In genomic region chr8:12127106-12127800, GRCm38 (mm10) we compare ENCODE assay signal across 9 mouse cellular contexts.
DNase-seq lines count a peak whose midpoint lies in the region; ATAC-seq lines count a peak whose summit lies in the region.
"Had no signal": no experiment of that assay in that cellular context is flagged by ENCODE, and none has a peak within 500 bp of the region (broad histone marks: within the 10 kb centered on the region; RNA-seq: fewer than 3 reads in every experiment).

No protein-coding gene starts in this region.

- H3K4me1 ChIP-seq in hindbrain, embryonic 13.5 days (replicated peaks): peaks cover 27% of the 10 kb centered on the region
- peaks cover 28% of the 10 kb centered on the region for H3K4me1 ChIP-seq in midbrain, embryonic 14.5 days (ENCODE audit: control insufficient read depth, insufficient read depth, low read length)
- H3K4me1 ChIP-seq: liver, embryonic 12.5 days had no signal

- ATAC-seq in hindbrain, embryonic 13.5 days (ENCODE audit: low FRiP score): peak; percentile 65
- ATAC-seq in midbrain, embryonic 14.5 days (ENCODE audit: low FRiP score, low TSS enrichment): peak; percentile 64; the same call in 1 of the 2 replicates
- no peak for ATAC-seq in megakaryocyte, adult 5-6 weeks (ENCODE audit: poor library complexity, severe bottlenecking)
- ATAC-seq: liver, embryonic 12.5 days had no signal

- H3K9me3 ChIP-seq in hindbrain, embryonic 13.5 days: no peaks in the 10 kb centered on the region
- no peaks in the 10 kb centered on the region for H3K9me3 ChIP-seq in midbrain, embryonic 14.5 days (ENCODE audit: control insufficient read depth, low read length)
- H3K9me3 ChIP-seq: liver, embryonic 12.5 days had no signal

- peaks cover 62% of the 10 kb centered on the region for H3K27me3 ChIP-seq in hindbrain, embryonic 13.5 days
- peaks cover 11% of the 10 kb centered on the region; the same call in 1 of the 2 replicates for H3K27me3 ChIP-seq in midbrain, embryonic 14.5 days (ENCODE audit: control insufficient read depth, insufficient read depth, low read length)

- peak overlapping the region; percentile 81 for H3K27ac ChIP-seq in hindbrain, embryonic 13.5 days
- peak overlapping the region; percentile 66 for H3K27ac ChIP-seq in midbrain, embryonic 14.5 days (replicated peaks; ENCODE audit: low read depth, low read length)
- H3K27ac ChIP-seq: liver, embryonic 12.5 days had no signal

- DNase-seq in gastrocnemius, adult 18-20 months (ENCODE audit: low spot score): peak; percentile 8
- no peak for DNase-seq in gastrocnemius, postnatal 10 days
- peak; percentile 28 for DNase-seq in brain, adult 2 months (ENCODE audit: low read depth, low spot score)
- DNase-seq in midbrain, embryonic 14.5 days: peak; percentile 75
- no peak for DNase-seq in spleen, postnatal 14 days (ENCODE audit: low spot score in 2 of 2)
- no peak for DNase-seq in ovary, postnatal 36 days (ENCODE audit: low spot score)

- H3K4me2 ChIP-seq in hindbrain, embryonic 13.5 days: peak overlapping the region; percentile 23; the same call in 1 of the 2 replicates
- no peak overlapping the region; the same call in none of the 2 replicates for H3K4me2 ChIP-seq in midbrain, embryonic 14.5 days (ENCODE audit: low read length)
- H3K4me2 ChIP-seq: liver, embryonic 12.5 days had no signal

- WGBS in hindbrain, embryonic 13.5 days: 8% methylated on average over 14 of the region's 14 CpGs
- 6% methylated on average over 14 of the region's 14 CpGs for WGBS in midbrain, embryonic 14.5 days

- H3K9ac ChIP-seq in hindbrain, embryonic 13.5 days: 0 out of 2 replicates have a peak overlapping the region, but pooled peaks have one; percentile 2
- H3K9ac ChIP-seq in midbrain, embryonic 14.5 days (replicated peaks; ENCODE audit: low read length): no peak overlapping the region
- H3K9ac ChIP-seq: liver, embryonic 12.5 days had no signal

- H3K36me3 ChIP-seq in hindbrain, embryonic 13.5 days: no peaks in the 10 kb centered on the region
- no peaks in the 10 kb centered on the region for H3K36me3 ChIP-seq in midbrain, embryonic 14.5 days (ENCODE audit: control insufficient read depth, insufficient read depth, low read length)
- H3K36me3 ChIP-seq: liver, embryonic 12.5 days had no signal

- no peak overlapping the region for H3K4me3 ChIP-seq in hindbrain, embryonic 13.5 days
- no peak overlapping the region for H3K4me3 ChIP-seq in midbrain, embryonic 14.5 days (replicated peaks; ENCODE audit: low read depth, low read length)
- H3K4me3 ChIP-seq: liver, embryonic 12.5 days had no signal

Comparison
In these comparisons a context has a peak if more than half of its experiments do, and no peak if none do; other contexts are left out.
1. DNase-seq: peak in gastrocnemius, adult 18-20 months (single experiment), brain, adult 2 months (single experiment) and midbrain, embryonic 14.5 days (single experiment); none in gastrocnemius, postnatal 10 days (single experiment), spleen, postnatal 14 days (0 of 2) and ovary, postnatal 36 days (single experiment).